Mouse (Mus musculus) ES-E14 (cell line): ENCODE data around the gene Etv6.

ENCODE experiments used
- HCFC1 ChIP-seq: IDR thresholded peaks from 2 replicates; pipeline ENCODE4 v1.6.1; 2012; ENCODE audit warnings: low read length, inconsistent platforms, borderline replicate concordance; ENCODE audit not compliant: insufficient read depth
- ZNF384 ChIP-seq: IDR thresholded peaks from 2 replicates; pipeline ENCODE4 v1.6.1; 2012; ENCODE audit warnings: low read depth, low read length, inconsistent platforms

GRCm38 (mm10) chr6:134238455-134238854 lies 203.0 kb downstream of the Etv6 start:
- TF ChIP-seq ZNF384: no peak
- no peak for TF ChIP-seq HCFC1
